Mouse (Mus musculus) cerebral cortex, adult 2 months (tissue): ENCODE data around the gene Nploc4.

ENCODE experiments used
- WGBS: fragments of 180-500 bp; shearing (Covaris S2); methylation state at CpG from one replicate; pipeline ENCODE4 v1.1.7; 2018; 5-methylcytosine and 5-hydroxymethylcytosine counted together

The Nploc4 gene

GRCm38 (mm10) chr11:120442765-120443280 lies 5.3 kb upstream of the Nploc4 start:
- WGBS: 91% methylated on average over 3 of the region's 3 CpGs

GRCm38 (mm10) chr11:120442344-120442743 lies 4.8 kb upstream of the Nploc4 start, which contains the start of gene Tspan10:
Gene Tspan10 (plus strand): TSS chr11:120442644.
- WGBS: 91% methylated on average over 3 of the region's 3 CpGs

GRCm38 (mm10) chr11:120437857-120438385 lies 413 bp upstream of the Nploc4 start:
- 22% methylated on average over 12 of the region's 12 CpGs for WGBS

GRCm38 (mm10) chr11:120426727-120427126 lies 10.8 kb downstream of the Nploc4 start:
- 81% methylated on average over 3 of the region's 3 CpGs for WGBS

GRCm38 (mm10) chr11:120423569-120424295 lies 13.8 kb downstream of the Nploc4 start:
- WGBS: 56% methylated on average over 9 of the region's 9 CpGs

- 77% methylated on average over 13 of the region's 13 CpGs for WGBS
These were observed 14.6 kb downstream of the Nploc4 start for GRCm38 (mm10) chr11:120422651-120423568.

GRCm38 (mm10) chr11:120418592-120418991 lies 18.9 kb downstream of the Nploc4 start:
- 100% methylated on average over 1 of the region's 1 CpGs for WGBS

- WGBS: 86% methylated on average over 7 of the region's 7 CpGs
These were observed 19.7 kb downstream of the Nploc4 start for GRCm38 (mm10) chr11:120417852-120418251.

GRCm38 (mm10) chr11:120413621-120414020 lies 23.9 kb downstream of the Nploc4 start:
- 91% methylated on average over 9 of the region's 10 CpGs for WGBS

- 67% methylated on average over 1 of the region's 1 CpGs for WGBS
These were observed 31.1 kb downstream of the Nploc4 start for GRCm38 (mm10) chr11:120406445-120406844.

- 90% methylated on average over 3 of the region's 3 CpGs for WGBS
These were observed 31.6 kb downstream of the Nploc4 start for GRCm38 (mm10) chr11:120405867-120406266.

- 87% methylated on average over 1 of the region's 1 CpGs for WGBS
These were observed 32.7 kb downstream of the Nploc4 start for GRCm38 (mm10) chr11:120404814-120405213.

GRCm38 (mm10) chr11:120399319-120399718 lies 38.2 kb downstream of the Nploc4 start:
- WGBS: 89% methylated on average over 2 of the region's 2 CpGs

- WGBS: 54% methylated on average over 2 of the region's 2 CpGs
These were observed 39.9 kb downstream of the Nploc4 start for GRCm38 (mm10) chr11:120397602-120398001.

- WGBS: 83% methylated on average over 4 of the region's 4 CpGs
These were observed 41.8 kb downstream of the Nploc4 start for GRCm38 (mm10) chr11:120395661-120396060.

- WGBS: 82% methylated on average over 9 of the region's 9 CpGs
These were observed 48.9 kb downstream of the Nploc4 start for GRCm38 (mm10) chr11:120388580-120388979.

- 47% methylated on average over 2 of the region's 2 CpGs for WGBS
These were observed 50.4 kb downstream of the Nploc4 start for GRCm38 (mm10) chr11:120387157-120387556.

- WGBS: 75% methylated on average over 6 of the region's 6 CpGs
These were observed 50.9 kb downstream of the Nploc4 start for GRCm38 (mm10) chr11:120386632-120387031.

- WGBS: 51% methylated on average over 9 of the region's 9 CpGs
These were observed 55.0 kb downstream of the Nploc4 start for GRCm38 (mm10) chr11:120382509-120382908.

- WGBS: 96% methylated on average over 4 of the region's 4 CpGs
These were observed 56.4 kb downstream of the Nploc4 start for GRCm38 (mm10) chr11:120381157-120381556.

GRCm38 (mm10) chr11:120380271-120380670 lies 57.2 kb downstream of the Nploc4 start:
- 98% methylated on average over 3 of the region's 3 CpGs for WGBS
